Mouse (Mus musculus) kidney, adult 8-10 months (tissue): ENCODE results near the gene Wdfy3.
"Not testable (repeated sequence)": the region's sequence is repeated elsewhere in the genome, so short reads cannot be mapped to it uniquely, and the experiment has no call there.

Experiments used
- DNase-seq, 2 experiments: peaks; one replicate each; pipeline ENCODE4 v3.0.0; 2022

The Wdfy3 gene

DNA sequence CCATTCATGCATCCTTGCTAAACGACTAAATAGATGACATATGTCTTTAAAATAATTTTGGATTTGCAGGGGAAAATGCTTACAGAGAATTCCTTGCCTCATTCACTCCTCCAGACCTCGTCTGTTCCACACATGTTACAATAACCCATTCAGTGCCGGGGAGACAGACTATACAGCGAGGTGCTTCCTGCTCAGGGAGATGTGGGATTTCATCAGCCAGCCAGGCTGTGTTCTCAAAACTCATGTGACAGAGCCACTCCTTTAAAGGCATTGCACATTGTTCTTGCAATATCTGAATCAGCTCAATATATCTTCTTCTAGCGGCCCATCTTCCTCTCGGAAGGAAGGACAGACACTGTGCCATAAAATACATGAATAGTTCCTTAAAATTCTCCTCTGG is 70.8 kb downstream of the Wdfy3 start:
- DNase-seq = no peak

DNA sequence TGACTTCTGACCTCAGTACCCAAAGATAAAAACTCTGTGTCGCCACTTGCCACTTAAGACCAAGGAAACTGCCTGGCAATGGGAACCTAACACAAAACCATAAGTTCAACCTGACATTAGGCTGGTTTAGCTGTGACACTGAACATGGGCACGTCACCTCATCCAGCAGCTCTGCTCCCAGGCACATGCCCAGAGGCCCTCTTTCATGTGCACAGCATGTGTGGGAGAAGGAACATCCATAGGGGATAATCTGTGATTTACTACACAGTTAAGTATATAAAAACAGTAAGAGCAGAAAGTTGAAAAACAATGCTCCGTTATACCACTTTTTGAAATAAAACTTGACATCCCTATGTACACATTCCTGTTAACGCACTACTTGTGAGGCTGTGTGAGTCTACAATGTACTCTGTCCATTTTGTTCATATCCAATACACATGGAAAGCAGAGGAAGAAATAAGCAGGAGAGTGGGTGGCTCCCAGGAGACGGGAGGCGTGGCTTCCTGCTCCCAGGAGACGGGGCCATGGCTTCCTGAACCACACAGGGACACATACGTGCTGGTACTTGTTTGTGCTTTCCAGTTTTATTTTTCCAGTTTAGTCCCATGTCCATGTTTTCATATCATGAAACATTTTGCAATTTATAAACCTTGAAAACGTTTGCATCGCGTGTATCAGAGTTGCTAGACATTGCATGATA is 73.5 kb downstream of the Wdfy3 start:
- DNase-seq = no peak

DNA sequence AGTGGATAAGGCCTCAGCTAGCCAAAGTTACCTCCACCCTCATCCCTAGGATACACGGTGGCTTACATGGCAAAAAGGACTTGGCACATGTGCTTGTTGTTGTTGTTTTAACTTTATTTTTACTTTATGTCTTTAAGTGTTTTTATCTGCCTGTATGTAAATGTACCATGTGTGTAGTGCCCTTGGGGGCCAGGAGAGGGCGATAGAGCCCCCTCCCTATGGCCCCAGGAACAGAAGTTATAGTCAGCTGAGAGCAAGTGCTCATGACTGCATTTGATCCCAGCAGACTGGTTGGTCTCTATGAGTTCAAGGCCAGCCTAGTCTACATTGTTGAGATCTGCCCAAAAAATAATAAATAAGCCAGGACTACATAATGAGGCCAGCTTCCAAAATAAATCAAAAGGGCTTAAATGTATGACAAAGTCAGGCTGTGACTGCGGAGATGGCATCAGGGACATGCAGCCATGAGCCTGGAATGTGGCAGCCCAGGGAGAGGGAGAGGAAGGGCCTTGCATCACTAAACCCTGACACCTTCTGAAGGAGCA is 74.2 kb downstream of the Wdfy3 start:
- no peak for DNase-seq

DNA sequence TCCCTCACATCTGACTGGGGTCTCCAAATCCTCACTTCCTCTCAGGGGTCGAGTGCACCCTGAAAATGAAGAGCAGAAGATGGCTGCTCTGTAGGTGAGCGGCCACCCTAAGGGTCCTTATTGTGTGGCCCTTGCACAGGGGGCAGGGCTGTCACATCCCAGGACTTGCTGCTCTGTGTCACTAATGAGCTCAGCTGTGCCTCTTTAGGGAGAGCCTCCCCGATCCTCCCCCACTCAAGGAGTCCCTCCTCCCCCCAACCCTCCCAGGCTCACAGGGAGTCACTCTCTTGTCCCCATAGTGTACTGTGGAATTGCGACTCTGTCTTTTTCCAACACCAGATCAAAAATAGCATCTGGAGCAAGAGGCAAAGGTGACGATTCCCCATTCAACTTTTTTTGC is 75.7 kb downstream of the Wdfy3 start:
- no peak for DNase-seq

DNA sequence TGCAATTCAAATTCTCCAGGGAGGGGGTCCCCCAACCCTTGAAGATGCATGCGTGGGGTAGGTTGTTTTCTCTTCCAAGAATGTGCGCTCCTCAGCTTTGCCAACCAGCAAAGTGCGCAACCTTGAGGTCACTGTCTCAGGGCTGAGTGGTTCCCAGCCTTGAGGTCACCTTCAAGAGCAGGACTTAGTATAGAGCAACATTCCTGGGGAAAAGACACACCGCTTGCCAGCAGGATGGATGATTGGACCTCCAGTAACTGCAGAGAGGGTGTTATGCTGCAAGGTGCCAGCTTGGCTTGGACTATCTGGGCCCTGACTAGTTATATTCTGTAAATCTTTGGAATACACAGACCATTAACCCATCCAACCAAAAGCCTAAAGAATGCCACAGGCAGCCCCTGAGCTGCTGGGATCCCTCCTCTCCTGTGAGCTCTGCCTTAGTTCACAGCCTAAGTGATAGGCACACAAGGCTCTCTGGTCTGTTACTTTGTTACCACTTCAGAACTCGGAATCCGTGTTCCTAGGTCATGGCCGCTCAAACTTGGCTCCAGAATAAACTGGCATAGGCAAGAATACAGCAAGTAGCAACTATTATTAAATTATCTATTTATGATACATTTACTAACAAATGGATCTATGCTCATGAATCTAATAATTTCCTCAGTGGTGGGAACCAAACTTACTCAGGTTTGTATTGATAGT is 76.6 kb downstream of the Wdfy3 start:
- peak; percentile 47 to 66 for DNase-seq

DNA sequence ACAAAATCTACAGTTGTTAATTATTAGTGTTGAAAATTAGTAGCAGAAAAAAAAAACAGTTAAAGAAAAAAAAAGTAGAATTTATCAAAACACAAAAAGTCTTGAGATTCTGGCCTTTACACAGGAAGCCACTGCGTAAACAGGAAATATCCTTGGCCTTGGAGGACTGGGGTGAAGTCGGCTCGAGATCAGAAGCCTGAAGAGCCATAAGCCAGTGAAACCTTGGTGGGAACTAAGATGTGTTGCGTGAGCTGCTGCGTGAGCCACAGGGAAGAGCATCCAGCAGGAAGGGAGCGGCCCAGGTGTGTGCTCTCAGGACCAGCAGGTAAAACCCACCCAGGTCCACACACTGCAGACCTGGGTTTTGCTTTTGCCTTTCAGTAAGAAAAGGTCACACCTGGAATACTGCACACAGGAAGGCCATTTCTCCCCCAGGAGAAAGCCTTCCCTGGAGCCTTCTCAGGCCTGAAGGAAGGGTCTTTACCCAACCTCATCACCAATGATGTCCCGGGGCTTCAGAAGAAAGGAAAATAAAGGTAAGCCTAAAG is 79.3 kb downstream of the Wdfy3 start:
- DNase-seq = peak in 1 of 2 experiments; percentile 26

DNA sequence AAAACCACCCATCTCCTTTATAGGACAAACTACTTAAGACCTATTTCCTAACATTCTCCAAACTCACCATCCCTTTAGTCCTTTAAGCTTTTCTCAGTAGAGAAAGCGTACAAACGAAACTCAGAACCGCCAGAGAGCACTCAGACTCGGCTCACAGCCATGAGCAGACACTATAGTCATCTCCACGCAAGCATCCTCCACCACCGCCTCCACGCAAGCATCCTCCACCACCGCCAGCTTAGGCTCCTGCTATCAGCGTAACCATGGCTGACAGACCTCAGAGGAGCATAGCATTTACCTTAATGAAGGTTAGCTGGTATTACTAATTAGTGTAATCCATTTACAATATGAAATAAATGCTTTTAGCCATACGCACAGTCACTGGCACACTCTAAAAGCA is 81.2 kb downstream of the Wdfy3 start:
- DNase-seq = no peak

DNA sequence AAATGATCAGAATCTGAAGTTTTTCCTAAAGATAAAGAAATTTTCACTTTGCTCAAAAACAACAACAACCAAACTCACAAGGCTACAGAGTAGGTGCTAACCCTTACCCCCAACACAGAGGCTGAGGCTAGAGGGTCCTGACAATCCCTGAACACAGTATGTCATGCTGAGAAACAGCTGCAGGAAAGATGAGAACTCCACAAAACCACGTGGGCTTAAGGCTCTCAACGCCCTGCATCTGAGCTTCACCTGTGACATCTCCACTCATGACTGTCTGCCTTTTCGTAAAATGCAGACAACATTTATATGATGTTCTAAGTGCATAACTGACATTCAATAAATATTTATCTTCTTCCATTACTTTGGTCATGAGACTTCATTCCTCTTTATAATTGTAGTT is 83.0 kb downstream of the Wdfy3 start:
- DNase-seq = no peak

DNA sequence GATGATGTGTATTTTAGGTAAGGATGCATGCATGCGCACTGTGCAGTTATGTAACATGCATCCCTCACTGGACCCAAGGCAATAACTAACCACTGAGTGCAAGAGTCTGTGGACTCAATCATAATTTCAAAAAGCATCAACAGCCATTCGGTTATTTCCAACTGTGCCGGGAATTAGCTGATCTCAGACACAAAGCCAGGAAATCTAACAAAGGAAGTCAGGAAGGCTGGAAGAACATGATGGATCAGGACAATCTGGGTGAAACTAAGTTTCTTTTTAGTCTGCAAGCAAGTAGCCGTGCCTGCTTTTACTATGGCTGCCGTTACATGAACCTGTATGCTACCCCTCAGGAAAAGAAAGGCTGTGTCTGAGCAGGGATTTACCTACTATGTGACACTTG is 87.5 kb downstream of the Wdfy3 start:
- DNase-seq = no peak

DNA sequence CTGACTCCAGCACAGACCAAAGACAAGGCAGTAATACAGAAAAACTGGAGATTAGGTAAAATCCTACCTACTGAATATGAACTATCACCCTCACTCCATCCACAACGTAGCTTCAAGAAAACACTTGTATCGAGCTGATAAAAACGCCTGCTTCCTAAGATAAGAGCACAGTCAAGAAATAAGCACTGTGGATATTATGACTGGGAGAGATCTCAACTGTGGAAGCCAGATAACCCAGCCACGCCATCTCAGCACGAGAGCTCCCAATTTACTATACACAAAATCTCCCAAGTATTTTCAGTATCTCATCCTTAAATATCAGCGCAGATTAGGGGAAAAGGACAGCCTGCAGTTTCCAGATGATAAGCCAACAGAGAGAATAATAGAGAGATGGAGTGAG is 90.1 kb downstream of the Wdfy3 start:
- no peak for DNase-seq

DNA sequence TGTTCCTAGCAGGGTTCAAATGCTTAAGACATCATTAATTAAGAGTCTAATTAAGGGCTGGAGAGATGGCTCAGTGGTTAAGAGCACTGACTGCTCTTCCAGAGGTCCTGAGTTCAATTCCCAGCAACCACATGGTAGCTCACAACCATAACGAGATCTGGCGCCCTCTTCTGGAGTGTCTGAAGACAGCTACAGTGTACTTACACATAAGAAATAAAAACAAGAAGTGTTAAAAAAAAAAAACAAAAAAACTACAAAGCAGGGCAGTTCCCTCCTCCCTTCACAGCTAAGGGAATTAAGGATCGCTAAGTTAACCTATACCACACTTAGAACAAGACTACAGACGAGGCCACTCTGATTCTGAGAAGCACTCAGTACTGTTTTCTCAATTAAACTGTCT is 97.1 kb downstream of the Wdfy3 start:
- DNase-seq = not testable (repeated sequence)

DNA sequence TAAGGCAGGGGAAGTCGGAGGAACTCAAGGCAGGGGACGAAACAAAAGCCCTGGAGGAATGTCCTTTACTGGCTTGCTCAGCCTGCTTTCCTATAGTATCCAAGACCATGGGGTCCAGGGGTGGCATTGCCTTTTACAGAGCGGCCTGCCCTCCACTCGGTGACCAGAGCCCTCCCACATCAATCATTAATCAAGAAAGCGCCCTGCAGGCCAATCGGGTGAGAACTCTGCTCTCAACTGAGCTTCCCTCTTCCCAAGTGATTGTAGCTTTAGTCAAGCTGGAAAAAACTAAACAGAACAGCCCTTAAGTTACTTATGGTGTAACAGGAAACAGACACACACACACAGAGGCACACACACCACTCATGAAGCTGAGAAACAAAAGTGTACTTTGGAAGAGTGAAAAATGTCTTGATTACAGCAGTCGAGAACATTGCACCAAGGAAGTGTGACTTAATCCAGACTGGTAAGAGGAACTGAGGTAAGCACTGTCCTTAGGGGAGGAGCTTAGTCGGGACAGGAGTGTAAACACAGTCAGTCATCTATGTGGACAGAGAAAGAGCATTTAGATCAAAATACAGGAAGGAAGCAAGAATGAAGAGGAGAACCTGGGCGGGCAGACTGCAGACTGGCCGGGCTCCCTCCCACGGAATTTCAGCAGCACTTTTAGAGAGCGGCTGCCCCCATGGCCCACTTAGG is 101.4 kb downstream of the Wdfy3 start:
- peak; percentile 33 to 45 for DNase-seq

DNA sequence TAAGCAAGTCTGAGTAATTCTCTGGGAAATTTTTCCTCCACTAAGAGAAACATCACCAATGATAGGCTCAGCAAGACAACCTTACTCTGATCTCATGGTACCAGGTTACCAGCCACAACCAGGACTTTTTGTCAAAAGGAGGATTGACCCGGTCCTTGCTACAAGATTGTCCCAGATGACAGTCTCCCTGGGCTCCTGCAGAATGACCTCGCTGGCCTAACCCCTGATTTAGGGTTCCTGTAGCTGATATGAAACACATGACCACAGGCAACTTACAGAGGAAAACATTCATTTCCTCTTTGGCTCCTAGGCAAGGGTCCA is 101.9 kb downstream of the Wdfy3 start:
- no peak for DNase-seq

DNA sequence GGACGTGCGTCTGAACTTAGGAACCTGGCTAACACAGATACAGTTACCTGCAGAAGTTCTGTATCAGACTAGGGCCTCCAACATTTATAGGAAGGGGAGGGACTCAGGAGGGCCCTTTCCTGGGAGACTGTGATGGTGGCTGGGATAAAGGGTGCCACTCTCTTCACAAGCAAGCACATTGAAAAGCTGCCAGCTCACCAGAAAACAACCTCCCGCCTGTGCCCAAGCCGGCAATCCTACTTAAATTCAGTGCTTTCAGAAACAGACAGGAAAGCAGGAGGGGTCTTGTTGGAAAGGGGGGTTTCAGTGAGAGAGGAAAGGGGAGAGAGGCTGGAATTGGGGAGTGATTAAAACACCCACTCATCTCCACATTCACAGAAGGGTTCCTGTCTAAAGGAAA is 106.9 kb downstream of the Wdfy3 start:
- no peak for DNase-seq

DNA sequence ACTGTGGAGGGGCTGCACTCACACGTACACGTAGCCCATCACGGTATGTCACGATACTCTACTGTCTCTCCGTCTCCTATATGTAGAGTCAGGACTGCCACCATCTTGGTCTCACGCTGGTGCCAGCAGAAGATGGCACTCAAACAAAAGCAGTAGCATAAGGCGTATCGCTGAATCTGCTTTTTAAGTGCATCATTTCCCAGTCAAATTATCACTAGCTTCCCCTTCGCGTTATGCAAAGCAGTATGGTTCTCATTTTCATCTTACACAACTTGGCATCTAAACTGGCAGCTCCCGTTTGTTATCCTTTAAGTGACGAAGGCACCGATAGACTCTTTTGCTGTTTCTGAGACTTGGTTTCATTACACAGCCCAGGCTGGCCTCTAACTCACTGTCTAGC is 110.4 kb downstream of the Wdfy3 start:
- DNase-seq = no peak

DNA sequence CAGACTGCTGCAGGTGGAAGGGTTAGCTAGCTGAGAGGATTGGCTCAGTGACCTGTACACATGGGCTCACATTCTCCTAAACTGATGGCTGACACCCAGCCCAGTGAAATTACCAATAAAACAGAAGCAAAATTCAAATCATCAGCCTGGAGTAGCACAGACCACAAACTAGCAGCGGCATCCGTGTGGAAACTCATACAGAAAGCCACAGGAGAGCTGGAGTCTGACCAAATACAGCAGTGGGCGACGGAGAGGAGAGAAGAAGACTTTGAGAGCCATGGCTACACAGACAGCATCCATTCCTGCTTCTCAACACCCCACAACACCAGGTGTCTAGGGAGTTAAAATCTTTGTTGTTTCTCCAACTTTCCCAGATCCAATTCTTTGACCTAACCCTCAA is 110.8 kb downstream of the Wdfy3 start:
- no peak for DNase-seq

DNA sequence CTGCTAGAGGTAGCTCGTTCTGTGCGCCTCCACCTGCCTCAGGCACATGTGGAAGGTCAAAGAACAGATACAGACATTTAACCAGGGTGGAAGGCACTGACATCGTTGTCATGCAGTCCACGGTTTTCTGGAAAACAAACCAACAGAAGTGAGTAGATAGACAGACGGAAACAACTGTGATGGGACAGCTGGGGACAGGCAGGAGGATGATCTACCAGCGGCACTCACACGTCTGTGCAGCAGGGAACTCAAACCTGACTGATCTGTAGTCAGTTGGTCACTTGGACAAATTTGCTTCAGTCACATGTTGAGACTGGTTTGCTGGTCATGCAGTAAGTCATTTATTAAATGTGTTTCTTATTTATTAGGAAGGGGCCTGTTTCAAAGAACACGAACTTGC is 112.3 kb downstream of the Wdfy3 start:
- no peak for DNase-seq

DNA sequence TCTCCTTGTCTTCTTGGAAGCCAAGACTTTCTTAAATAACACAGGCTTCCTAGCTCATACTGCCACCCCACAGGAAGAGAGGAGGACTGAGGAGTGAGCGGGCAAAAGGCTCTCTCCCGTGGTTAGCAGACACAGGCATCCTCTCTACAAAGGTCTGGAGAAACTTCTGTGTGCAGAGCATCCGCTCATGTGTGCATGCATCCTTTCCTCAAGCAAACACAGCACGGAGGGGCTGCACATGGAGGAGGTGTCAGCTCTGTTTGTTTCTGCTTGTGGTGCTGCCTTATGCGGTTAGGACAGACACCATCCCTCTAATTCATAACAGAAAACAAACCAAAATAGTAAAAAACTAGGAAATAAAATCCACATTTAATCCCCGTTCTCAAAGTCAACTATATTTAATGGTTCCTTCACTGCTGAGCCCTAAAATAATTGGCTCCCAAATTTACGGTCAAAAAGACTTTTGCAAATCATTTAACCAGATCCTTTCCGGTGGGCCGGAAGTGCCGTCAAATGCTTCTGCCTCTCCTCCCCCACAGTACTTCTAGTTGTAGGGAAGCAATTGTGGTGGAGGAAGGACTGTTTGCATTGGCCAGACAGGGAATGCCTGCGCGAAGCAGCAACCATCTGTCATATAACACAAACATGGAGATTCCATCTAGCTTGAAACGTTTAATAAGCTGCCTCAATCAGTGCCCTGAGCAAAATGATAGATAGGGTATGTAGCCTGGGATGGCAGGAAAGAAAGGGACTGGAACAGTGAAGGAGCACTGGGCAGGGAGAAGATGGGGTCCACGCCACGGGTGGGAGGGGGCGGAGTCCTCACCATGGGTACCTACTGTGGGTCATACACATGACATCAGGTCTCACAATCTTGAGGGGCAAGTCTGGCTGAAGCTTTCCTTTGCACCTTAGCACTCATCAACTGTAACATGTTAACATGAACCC is 115.1 kb downstream of the Wdfy3 start:
- DNase-seq = no peak

DNA sequence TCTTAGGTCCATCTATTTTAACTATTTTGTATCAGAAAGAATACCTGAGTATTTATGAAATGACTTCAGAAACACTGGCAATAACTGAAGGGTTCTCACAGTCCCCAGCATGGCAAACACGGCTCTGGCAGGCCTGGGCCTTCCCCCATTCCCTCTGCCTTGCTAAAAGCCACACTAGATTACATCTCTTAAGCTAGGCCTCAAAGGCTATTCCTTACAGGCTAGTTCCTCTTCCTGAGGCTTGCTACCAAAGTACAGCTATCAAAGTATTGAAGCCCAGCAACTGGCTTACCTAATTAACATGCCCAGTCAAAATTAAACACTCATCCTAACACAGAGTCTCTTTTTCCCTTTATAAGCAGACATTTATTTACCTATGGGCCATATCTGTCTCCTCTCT is 117.8 kb downstream of the Wdfy3 start:
- DNase-seq = no peak

DNA sequence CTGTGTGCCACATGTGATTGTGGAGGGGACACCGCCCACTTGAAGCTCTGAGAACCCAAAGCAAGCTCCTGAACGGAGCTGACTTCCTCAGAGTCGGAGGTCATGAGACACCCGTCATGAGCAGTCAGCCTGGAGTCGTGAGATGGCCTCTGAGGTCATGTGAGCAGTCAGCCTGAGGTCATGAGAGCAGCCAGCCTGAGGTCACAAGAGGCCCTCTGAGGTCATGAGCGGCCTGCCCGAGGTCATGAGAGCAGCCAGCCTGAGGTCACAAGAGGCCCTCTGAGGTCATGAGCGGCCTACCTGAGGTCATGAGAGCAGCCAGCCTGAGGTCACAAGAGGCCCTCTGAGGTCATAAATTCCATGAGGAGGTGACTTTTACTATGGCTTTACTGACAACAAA is 120.4 kb downstream of the Wdfy3 start:
- DNase-seq = no peak

DNA sequence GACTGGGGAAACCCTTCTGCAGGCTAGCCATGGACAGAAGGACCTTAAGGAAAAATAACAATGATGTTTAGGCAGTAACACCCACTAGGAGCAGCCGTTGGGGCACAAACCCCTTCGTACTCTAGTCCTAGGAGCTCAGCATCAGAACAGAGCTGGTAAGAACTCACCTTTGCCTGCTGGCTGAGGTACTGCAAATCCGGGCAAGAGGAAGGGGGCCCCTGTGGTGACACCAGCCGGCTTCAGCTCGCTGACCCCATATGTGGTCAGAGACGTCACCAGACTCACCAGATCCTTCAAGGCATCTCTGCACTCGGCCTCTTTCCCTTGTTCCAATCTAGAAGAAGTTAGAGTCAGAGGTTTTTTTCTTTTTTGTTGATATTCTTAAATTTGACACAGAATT is 121.1 kb downstream of the Wdfy3 start:
- DNase-seq = no peak

DNA sequence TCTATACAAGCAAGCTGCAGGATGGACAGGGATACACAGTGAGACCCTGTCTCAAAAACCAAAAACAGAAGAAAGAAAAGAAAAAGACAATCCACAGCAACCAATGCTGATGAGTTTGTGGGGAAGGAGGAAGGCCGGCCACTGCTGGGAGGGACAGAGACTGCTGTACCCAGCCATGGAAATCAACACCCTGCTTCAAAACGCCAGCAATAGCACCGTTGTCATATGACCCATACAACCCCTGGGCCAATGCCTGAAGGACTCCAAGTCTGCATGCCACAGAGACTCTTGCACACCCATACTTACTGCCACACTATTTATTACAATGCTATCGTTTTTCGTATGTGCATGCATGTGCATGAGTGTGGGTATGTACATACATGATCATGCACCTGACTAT is 124.0 kb downstream of the Wdfy3 start:
- no peak for DNase-seq
